Mouse (Mus musculus): ENCODE data around the gene Clca4a.
A peak's percentile ranks its signal among the peaks of the same experiment; 100 is the strongest.

Gene Clca4a

DNA sequence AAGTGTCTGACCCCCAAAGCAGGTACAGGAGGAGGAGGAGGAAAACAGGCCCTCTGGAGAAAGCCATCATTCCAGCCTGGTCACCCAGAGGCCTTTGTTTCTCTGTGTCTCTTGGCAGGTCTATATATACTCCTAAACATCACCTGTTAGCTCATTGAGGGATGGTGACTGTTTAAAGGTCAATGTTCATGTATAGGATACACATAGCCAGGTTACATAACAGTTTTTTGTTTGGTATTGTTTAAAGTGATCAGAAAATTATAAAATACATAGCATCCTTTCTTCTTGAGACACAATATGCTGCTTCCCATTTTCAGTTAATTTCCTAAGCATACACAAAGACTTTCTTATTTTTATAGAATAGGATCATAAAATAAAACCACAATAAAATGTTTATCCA lies at the start of gene Clca4a:
Gene Clca4a (minus strand): TSS at position 101 of the 400 bp plus-strand sequence.
- Histone ChIP-seq H3K36me3 (ENCODE audit: insufficient read depth, low read length) (no peaks in the 10 kb centered on the region), H3K27me3 (ENCODE audit: insufficient read depth, low read length) (no peaks in the 10 kb centered on the region), H3K4me3 (replicated peaks; ENCODE audit: low read length) (no peak within 1 kb of the TSS), H3K9me3 (ENCODE audit: low read length) (0 out of 2 replicates have a peak, but pooled peaks cover 6% of the 10 kb centered on the region), H3K4me1 (replicated peaks; ENCODE audit: low read depth, low read length) (peaks cover 19% of the 10 kb centered on the region)
- no peak for TF ChIP-seq CTCF (conservative IDR thresholded peaks at IDR 0.05; ENCODE audit: low read length)
- TF ChIP-seq NANOG (IDR thresholded peaks at IDR 0.05; ENCODE audit: borderline replicate concordance, low read length): no peak
- no peak for TF ChIP-seq POU5F1 (IDR thresholded peaks at IDR 0.05; ENCODE audit: borderline replicate concordance, low read length)

DNA sequence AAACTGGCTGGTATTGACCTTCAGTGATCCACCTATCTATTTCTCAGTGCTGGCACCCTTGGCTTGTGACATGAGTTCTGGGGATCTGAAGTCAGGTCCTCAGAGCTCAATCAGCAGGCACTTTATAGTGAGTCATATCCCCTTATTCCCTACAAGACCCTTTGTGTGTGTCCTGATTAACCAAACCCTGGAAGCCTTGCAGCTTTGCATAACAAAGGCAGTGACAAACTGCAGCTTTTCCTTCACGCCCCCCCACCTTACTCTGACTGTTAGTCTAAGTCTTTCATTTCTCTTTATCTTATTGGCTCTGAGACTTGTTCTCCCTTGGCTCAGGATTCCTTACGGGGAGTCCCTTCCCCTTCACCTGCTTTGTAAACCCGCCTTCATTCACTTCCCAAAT lies 43.0 kb upstream of the Clca4a start:
- H3K4me1 ChIP-seq (replicated peaks; ENCODE audit: low read depth, low read length): peaks cover 16% of the 10 kb centered on the region
- H3K27me3 ChIP-seq (ENCODE audit: insufficient read depth, low read length): no peaks in the 10 kb centered on the region
- no peaks in the 10 kb centered on the region for H3K36me3 ChIP-seq (ENCODE audit: insufficient read depth, low read length)
- no peak overlapping the region for H3K4me3 ChIP-seq (replicated peaks; ENCODE audit: low read length)
- no peaks in the 10 kb centered on the region for H3K9me3 ChIP-seq (ENCODE audit: low read length)
- peak; percentile 94 for TF ChIP-seq POU5F1 (IDR thresholded peaks at IDR 0.05; ENCODE audit: borderline replicate concordance, low read length)
- no peak for TF ChIP-seq NANOG (IDR thresholded peaks at IDR 0.05; ENCODE audit: borderline replicate concordance, low read length)
- no peak for TF ChIP-seq CTCF (conservative IDR thresholded peaks at IDR 0.05; ENCODE audit: low read length)

DNA sequence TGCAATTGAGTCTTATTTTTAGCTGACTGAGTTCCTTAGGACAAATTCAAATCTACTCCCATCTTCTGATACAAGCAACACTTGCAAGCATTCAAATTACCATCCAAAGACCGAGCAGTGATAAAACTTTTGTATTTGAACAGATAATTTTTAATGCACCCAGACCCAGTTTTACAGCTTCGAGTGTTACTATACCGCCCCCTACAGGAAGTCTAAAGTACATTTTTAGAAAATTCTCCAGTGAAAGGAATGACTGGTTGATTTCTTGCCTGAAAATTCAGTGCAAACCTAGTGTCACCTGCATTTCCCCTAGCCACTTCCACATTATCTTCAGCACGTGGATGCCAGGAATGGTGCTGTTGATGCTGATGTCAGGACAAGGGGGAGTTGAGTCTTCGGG lies 29.6 kb upstream of the Clca4a start:
- TF ChIP-seq CTCF (conservative IDR thresholded peaks at IDR 0.05; ENCODE audit: low read length) (peak; percentile 48), NANOG (IDR thresholded peaks at IDR 0.05; ENCODE audit: borderline replicate concordance, low read length) (no peak), POU5F1 (IDR thresholded peaks at IDR 0.05; ENCODE audit: borderline replicate concordance, low read length) (no peak)

DNA sequence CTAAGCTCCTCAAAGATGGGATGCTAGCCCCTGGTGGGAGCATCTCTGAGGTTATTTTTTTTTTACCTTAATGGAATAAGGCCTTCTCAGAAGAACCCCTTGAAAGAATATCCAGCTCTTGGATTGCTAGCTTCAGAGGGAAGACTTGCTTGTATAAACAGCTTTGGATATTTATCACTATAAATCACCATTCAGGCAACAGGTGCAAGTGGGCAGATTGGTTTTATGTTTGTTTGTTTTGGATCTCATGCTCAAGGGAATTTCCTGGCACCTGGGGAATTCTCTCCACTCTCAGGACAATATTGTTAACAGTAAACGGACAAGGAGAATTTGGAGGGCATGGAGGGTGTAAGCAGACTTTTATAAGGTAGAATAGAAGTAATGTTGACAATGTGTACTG lies 26.1 kb upstream of the Clca4a start:
- Histone ChIP-seq H3K27me3 (ENCODE audit: insufficient read depth, low read length) (no peaks in the 10 kb centered on the region), H3K4me1 (replicated peaks; ENCODE audit: low read depth, low read length) (no peaks in the 10 kb centered on the region), H3K9me3 (ENCODE audit: low read length) (no peaks in the 10 kb centered on the region), H3K36me3 (ENCODE audit: insufficient read depth, low read length) (no peaks in the 10 kb centered on the region), H3K4me3 (replicated peaks; ENCODE audit: low read length) (no peak overlapping the region)
- TF ChIP-seq CTCF (conservative IDR thresholded peaks at IDR 0.05; ENCODE audit: low read length): no peak
- no peak for TF ChIP-seq NANOG (IDR thresholded peaks at IDR 0.05; ENCODE audit: borderline replicate concordance, low read length)

More for the DNA sequence above, 29.6 kb upstream of the Clca4a start:
- no peaks in the 10 kb centered on the region for H3K27me3 ChIP-seq (ENCODE audit: insufficient read depth, low read length)
- H3K36me3 ChIP-seq (ENCODE audit: insufficient read depth, low read length): no peaks in the 10 kb centered on the region
- no peak overlapping the region for H3K4me3 ChIP-seq (replicated peaks; ENCODE audit: low read length)
- no peaks in the 10 kb centered on the region for H3K9me3 ChIP-seq (ENCODE audit: low read length)
- no peaks in the 10 kb centered on the region for H3K4me1 ChIP-seq (replicated peaks; ENCODE audit: low read depth, low read length)

DNA sequence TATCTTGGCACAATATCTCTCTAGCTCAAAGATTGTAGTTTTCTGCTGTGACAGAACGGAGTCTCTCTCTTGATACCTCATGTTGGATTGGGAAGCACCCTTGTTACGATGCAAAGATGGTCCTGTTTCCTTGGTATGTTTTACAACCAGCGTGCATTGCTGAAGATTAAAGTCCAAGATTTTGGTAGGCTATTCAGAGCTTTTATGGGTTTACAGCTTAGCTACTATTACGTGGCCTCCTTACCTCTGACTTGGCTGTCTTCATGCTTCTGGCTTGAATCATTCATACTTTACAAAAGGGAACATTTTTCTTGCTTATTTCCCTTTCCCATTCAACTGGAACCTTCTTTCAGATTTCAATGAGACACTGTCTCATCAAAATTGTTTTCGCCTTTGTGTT lies 18.2 kb upstream of the Clca4a start:
- Histone ChIP-seq H3K9me3 (ENCODE audit: low read length) (no peaks in the 10 kb centered on the region), H3K4me3 (replicated peaks; ENCODE audit: low read length) (no peak overlapping the region), H3K4me1 (replicated peaks; ENCODE audit: low read depth, low read length) (no peaks in the 10 kb centered on the region), H3K36me3 (ENCODE audit: insufficient read depth, low read length) (no peaks in the 10 kb centered on the region), H3K27me3 (ENCODE audit: insufficient read depth, low read length) (no peaks in the 10 kb centered on the region)
- TF ChIP-seq NANOG (IDR thresholded peaks at IDR 0.05; ENCODE audit: borderline replicate concordance, low read length): no peak
- no peak for TF ChIP-seq POU5F1 (IDR thresholded peaks at IDR 0.05; ENCODE audit: borderline replicate concordance, low read length)
- TF ChIP-seq CTCF (conservative IDR thresholded peaks at IDR 0.05; ENCODE audit: low read length): no peak

DNA sequence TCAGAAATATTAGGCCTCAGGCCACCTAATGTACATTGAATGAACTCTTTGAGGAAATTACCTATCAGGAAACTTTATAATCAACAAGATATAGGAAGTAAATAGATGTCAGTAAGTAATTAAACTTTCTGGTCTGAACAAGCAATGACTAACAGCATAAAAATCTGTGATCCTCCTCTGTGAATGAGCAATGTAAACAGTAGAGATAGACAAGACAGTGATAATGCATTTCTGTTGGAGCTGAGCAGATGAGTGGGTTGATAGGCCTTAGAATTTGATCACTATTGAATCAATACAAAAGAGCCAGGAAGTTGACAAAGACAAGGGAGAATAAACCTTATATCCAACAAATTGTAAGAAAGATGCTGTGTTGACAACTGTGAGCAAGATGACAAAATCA lies 17.8 kb upstream of the Clca4a start:
- no peaks in the 10 kb centered on the region; the same call in 1 of the 2 replicates for H3K4me1 ChIP-seq (replicated peaks; ENCODE audit: low read depth, low read length)
- no peaks in the 10 kb centered on the region for H3K36me3 ChIP-seq (ENCODE audit: insufficient read depth, low read length)
- no peak overlapping the region for H3K4me3 ChIP-seq (replicated peaks; ENCODE audit: low read length)
- TF ChIP-seq CTCF (conservative IDR thresholded peaks at IDR 0.05; ENCODE audit: low read length) (no peak), POU5F1 (IDR thresholded peaks at IDR 0.05; ENCODE audit: borderline replicate concordance, low read length) (no peak), NANOG (IDR thresholded peaks at IDR 0.05; ENCODE audit: borderline replicate concordance, low read length) (no peak)
- no peaks in the 10 kb centered on the region for H3K9me3 ChIP-seq (ENCODE audit: low read length)
- no peaks in the 10 kb centered on the region for H3K27me3 ChIP-seq (ENCODE audit: insufficient read depth, low read length)

DNA sequence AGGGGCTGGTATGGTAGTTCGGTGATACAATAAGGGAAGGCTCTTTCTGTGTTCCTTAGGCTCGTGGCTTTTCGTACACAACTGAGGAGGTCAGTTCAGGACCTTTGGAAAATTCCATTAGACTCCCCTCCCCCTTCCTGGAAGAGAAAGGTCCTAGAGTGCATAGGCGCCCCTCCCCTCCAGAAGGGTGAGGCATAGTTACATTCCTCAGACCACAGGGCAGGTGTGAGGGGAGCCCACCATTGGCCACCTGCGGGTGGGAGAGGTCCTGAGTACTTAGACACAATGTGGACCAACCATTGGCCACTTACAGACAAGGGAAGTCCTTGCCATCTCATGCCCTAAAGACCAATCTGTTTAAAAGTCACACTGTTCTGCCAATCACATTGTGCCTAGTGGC lies 11.0 kb upstream of the Clca4a start:
- no peaks in the 10 kb centered on the region for H3K27me3 ChIP-seq (ENCODE audit: insufficient read depth, low read length)
- TF ChIP-seq NANOG (IDR thresholded peaks at IDR 0.05; ENCODE audit: borderline replicate concordance, low read length): no peak
- TF ChIP-seq POU5F1 (IDR thresholded peaks at IDR 0.05; ENCODE audit: borderline replicate concordance, low read length): no peak
- TF ChIP-seq CTCF (conservative IDR thresholded peaks at IDR 0.05; ENCODE audit: low read length): no peak
- H3K4me1 ChIP-seq (replicated peaks; ENCODE audit: low read depth, low read length): peaks cover 41% of the 10 kb centered on the region
- H3K4me3 ChIP-seq (replicated peaks; ENCODE audit: low read length): no peak overlapping the region
- H3K36me3 ChIP-seq (ENCODE audit: insufficient read depth, low read length): no peaks in the 10 kb centered on the region
- no peaks in the 10 kb centered on the region for H3K9me3 ChIP-seq (ENCODE audit: low read length)

DNA sequence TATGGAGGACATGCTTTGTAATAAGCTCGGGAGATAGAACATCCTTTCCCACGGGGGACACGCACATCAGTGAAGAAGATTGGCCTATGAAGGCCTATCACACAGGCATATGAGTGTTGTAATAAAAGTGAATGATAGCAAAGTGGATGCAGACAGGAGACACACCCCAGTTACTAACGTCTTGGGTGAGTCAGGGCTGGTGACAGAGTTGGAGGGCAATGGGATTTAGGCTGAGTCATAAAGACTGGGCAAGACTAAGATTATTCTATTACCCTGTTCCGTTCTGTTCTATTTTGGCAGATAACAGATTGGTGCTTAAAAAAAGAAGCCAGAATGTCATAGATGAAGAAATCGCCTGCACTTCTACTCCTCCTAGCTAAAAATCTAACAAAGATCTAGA lies 5.7 kb upstream of the Clca4a start:
- peaks cover 44% of the 10 kb centered on the region for H3K4me1 ChIP-seq (replicated peaks; ENCODE audit: low read depth, low read length)

DNA sequence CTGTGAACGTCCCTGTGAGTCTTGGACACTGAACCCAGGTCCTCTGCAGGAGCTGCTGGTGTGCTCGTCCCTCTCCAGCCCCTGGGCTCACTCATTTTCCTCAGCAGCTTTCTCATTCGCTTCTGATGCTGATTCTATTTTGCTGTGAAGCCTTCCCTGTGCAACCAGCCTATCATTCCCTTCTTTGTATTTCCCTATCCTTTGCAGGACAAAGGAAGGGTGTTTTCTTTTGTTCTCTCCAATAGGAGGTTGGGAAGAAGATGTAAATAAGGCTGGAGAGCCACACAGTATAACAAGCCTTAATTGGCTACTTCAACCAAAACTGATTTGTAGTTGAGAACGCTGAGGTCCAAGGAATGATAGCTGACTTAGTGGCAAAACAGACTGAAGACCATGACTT lies 2.8 kb upstream of the Clca4a start:
- peaks cover 37% of the 10 kb centered on the region for H3K4me1 ChIP-seq (replicated peaks; ENCODE audit: low read depth, low read length)
- no peaks in the 10 kb centered on the region for H3K27me3 ChIP-seq (ENCODE audit: insufficient read depth, low read length)
- TF ChIP-seq CTCF (conservative IDR thresholded peaks at IDR 0.05; ENCODE audit: low read length) (no peak), NANOG (IDR thresholded peaks at IDR 0.05; ENCODE audit: borderline replicate concordance, low read length) (no peak), POU5F1 (IDR thresholded peaks at IDR 0.05; ENCODE audit: borderline replicate concordance, low read length) (no peak)
- no peak overlapping the region for H3K4me3 ChIP-seq (replicated peaks; ENCODE audit: low read length)
- no peaks in the 10 kb centered on the region for H3K36me3 ChIP-seq (ENCODE audit: insufficient read depth, low read length)
- H3K9me3 ChIP-seq (ENCODE audit: low read length): 0 out of 2 replicates have a peak, but pooled peaks cover 6% of the 10 kb centered on the region

More for the DNA sequence above, 5.7 kb upstream of the Clca4a start:
- H3K9me3 ChIP-seq (ENCODE audit: low read length): 0 out of 2 replicates have a peak, but pooled peaks cover 6% of the 10 kb centered on the region
- H3K36me3 ChIP-seq (ENCODE audit: insufficient read depth, low read length): no peaks in the 10 kb centered on the region
- H3K4me3 ChIP-seq (replicated peaks; ENCODE audit: low read length): no peak overlapping the region
- TF ChIP-seq NANOG (IDR thresholded peaks at IDR 0.05; ENCODE audit: borderline replicate concordance, low read length) (no peak), CTCF (conservative IDR thresholded peaks at IDR 0.05; ENCODE audit: low read length) (no peak), POU5F1 (IDR thresholded peaks at IDR 0.05; ENCODE audit: borderline replicate concordance, low read length) (no peak)
- no peaks in the 10 kb centered on the region for H3K27me3 ChIP-seq (ENCODE audit: insufficient read depth, low read length)

Measured in E14TG2a.4 (cell line).